Mouse (Mus musculus): ENCODE measurements around the gene Esp4. TPM values are rescaled to one million over a fixed set of nuclear protein-coding genes. Genes with fewer than 3 reads are reported as not detected.
"Not testable (repeated sequence)": the region's sequence is repeated elsewhere in the genome, so short reads cannot be mapped to it uniquely, and the experiment has no call there.

Esp4 gene
- not detected in 2 replicates for polyA plus RNA-seq (2015; fragmentation: Nextera tagmentation; extraction: Ambion mirVana)

- ATAC-seq, result no peak
- H3K9ac ChIP-seq, result no peak within 1 kb of the TSS
- no peaks in the 10 kb centered on the region for H3K4me1 ChIP-seq (replicated peaks)
- no peaks in the 10 kb centered on the region for H3K36me3 ChIP-seq
- no peaks in the 10 kb centered on the region for H3K9me3 ChIP-seq
- H3K4me3 ChIP-seq (replicated peaks), result no peak within 1 kb of the TSS
- H3K27ac ChIP-seq, result no peak within 1 kb of the TSS
- H3K27me3 ChIP-seq (replicated peaks), result no peaks in the 10 kb centered on the region
- no peak within 1 kb of the TSS for H3K4me2 ChIP-seq (replicated peaks)
Measured at GRCm38 (mm10) chr17:40598294-40598693, at the start of gene Esp4. Gene Esp4 (plus strand): TSS chr17:40598594.

DNA sequence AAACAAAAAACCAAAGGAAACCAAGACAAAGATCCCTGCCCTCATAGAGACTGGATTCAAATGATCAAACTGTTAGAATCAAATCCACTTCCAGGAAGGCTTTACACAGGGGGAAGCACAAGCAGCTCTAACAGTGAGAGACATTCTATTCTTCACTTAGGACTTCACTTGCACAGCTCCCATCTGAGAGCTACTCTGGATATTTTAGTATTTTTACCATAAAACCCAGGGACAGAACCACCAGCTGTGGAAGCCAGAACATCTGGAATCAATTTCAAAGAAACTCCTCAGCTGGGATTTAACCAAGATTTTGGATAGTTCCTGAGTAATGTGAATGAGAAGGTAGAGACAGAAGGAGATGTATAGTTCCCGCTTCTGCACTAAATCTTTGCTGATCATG lies 44.9 kb upstream of the Esp4 start:
- H3K36me3 ChIP-seq, result no peaks in the 10 kb centered on the region
- H3K27me3 ChIP-seq (replicated peaks), result no peaks in the 10 kb centered on the region
- no peak overlapping the region for H3K4me3 ChIP-seq (replicated peaks)
- no peaks in the 10 kb centered on the region for H3K4me1 ChIP-seq (replicated peaks)
- ATAC-seq, result no peak
- H3K4me2 ChIP-seq (replicated peaks), result no peak overlapping the region
- 81% methylated on average over 1 of the region's 1 CpGs for WGBS
- no peak overlapping the region for H3K27ac ChIP-seq
- no peaks in the 10 kb centered on the region for H3K9me3 ChIP-seq
- no peak overlapping the region for H3K9ac ChIP-seq

DNA sequence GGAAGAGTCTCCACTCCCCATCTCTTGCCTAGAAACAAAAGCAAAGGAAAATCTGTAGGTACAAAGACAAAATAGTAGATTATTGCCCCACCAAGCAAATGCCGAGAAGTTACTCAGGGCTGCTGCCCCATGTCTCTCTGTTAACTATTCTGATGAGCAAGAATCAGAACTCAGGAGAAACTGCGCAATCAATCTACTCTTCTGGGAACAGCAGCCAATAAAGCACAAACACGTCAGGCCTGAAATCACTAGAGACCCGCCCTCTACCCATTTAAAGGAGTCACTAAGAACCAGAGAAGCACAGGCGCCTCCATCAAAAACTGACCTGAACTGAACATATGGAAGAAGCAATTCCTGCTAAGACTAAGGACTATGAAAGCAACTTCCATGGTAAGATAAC lies 37.2 kb upstream of the Esp4 start, which contains the start of gene Esp6:
Gene Esp6 (plus strand): TSS at position 301 of the 400 bp plus-strand sequence.
- no peaks in the 10 kb centered on the region for H3K9me3 ChIP-seq
- 84% methylated on average over 5 of the region's 5 CpGs for WGBS
- no peaks in the 10 kb centered on the region for H3K4me1 ChIP-seq (replicated peaks)
- H3K4me3 ChIP-seq (replicated peaks), result no peak within 1 kb of the TSS
- no peak for ATAC-seq
- no peaks in the 10 kb centered on the region for H3K36me3 ChIP-seq
- H3K27ac ChIP-seq, result no peak within 1 kb of the TSS
- H3K9ac ChIP-seq, result no peak within 1 kb of the TSS
- H3K4me2 ChIP-seq (replicated peaks), result no peak within 1 kb of the TSS
- H3K27me3 ChIP-seq (replicated peaks), result no peaks in the 10 kb centered on the region

DNA sequence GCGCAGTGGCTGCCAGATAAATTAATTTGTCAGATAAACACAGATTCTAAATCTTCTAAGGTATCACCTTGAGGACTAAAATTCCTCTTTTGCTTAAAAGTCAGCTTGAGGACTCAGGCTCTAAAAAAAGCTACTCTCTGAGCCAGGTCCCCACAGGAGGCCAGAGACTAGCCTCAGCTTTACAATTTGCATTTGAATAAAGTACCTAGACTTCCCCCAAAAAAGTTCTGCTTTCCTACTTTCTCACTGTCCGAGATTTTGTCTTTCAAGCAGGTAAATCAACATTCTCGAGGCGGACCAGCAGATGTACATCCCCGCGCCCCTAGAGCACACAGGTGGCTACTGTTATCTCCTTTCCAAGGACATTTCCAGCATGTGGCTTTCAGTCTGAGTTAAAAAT lies 14.5 kb upstream of the Esp4 start:
- H3K27me3 ChIP-seq (replicated peaks); H3K9ac ChIP-seq; ATAC-seq; H3K27ac ChIP-seq; H3K4me3 ChIP-seq (replicated peaks); H3K9me3 ChIP-seq; H3K4me1 ChIP-seq (replicated peaks); H3K36me3 ChIP-seq; H3K4me2 ChIP-seq (replicated peaks): not testable (repeated sequence)
- 41% methylated on average over 6 of the region's 6 CpGs for WGBS

- H3K36me3 ChIP-seq, result no peaks in the 10 kb centered on the region
- H3K4me1 ChIP-seq (replicated peaks), result no peaks in the 10 kb centered on the region
- no peaks in the 10 kb centered on the region for H3K27me3 ChIP-seq (replicated peaks)
- H3K27ac ChIP-seq, result no peak overlapping the region
- ATAC-seq, result peak; percentile 59; the same call in 1 of the 2 replicates
- H3K9ac ChIP-seq, result no peak overlapping the region
- H3K4me3 ChIP-seq (replicated peaks), result no peak overlapping the region
- H3K4me2 ChIP-seq (replicated peaks), result no peak overlapping the region
- H3K9me3 ChIP-seq, result no peaks in the 10 kb centered on the region
Measured at GRCm38 (mm10) chr17:40591297-40591696, 7.1 kb upstream of the Esp4 start.

DNA sequence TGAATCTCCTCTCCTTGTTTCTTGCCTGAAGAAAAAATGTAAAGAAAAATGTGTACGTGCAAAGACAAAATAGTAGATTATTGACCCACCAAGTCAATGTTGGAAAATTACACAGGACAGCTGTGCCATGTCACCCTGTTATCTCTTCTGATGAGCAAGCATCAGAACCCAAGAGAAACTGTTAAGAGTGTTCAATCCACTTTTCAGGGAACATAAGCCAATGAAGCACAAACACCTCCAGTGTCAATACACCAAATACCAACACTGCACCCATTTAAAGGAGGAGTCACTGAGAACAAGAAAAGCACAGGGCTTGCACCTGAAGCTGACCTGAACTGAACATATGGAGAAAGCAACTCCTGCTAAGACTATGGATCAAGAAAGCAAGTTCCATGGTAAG lies 33.4 kb downstream of the Esp4 start, which contains the start of gene Esp3:
Gene Esp3 (plus strand): TSS at position 301 of the 400 bp plus-strand sequence.
- not testable (repeated sequence) for H3K9me3 ChIP-seq; H3K36me3 ChIP-seq; H3K4me1 ChIP-seq (replicated peaks); H3K27ac ChIP-seq; ATAC-seq; H3K4me3 ChIP-seq (replicated peaks); H3K9ac ChIP-seq; H3K27me3 ChIP-seq (replicated peaks); H3K4me2 ChIP-seq (replicated peaks)
- WGBS, result 85% methylated on average over 1 of the region's 1 CpGs

Other genes starting within 250 kb of the Esp4 start
- gene Esp8, start 78.6 kb upstream of the Esp4 start, polyA plus RNA-seq (2015; fragmentation: Nextera tagmentation; extraction: Ambion mirVana), result not detected in 2 replicates
- gene Esp6, start 37.1 kb upstream of the Esp4 start, polyA plus RNA-seq (2015; fragmentation: Nextera tagmentation; extraction: Ambion mirVana), result not detected in 2 replicates
- not detected in 2 replicates for gene Esp3, start 33.5 kb downstream of the Esp4 start, polyA plus RNA-seq (2015; fragmentation: Nextera tagmentation; extraction: Ambion mirVana)
- not detected in 2 replicates for gene Esp1, start 128.5 kb downstream of the Esp4 start, polyA plus RNA-seq (2015; fragmentation: Nextera tagmentation; extraction: Ambion mirVana)
- not detected in 2 replicates for gene Crisp2, start 208.4 kb downstream of the Esp4 start, polyA plus RNA-seq (2015; fragmentation: Nextera tagmentation; extraction: Ambion mirVana)
- gene Rhag, start 212.5 kb downstream of the Esp4 start, polyA plus RNA-seq (2015; fragmentation: Nextera tagmentation; extraction: Ambion mirVana), result 3.3 and 3.6 TPM in 2 replicates